Mouse (Mus musculus) liver, postnatal 0 days (tissue): ENCODE measurements around the gene Pank1. TPM values are rescaled to one million over a fixed set of nuclear protein-coding genes. Genes with fewer than 3 reads are reported as not detected.

ENCODE experiments used
- ATAC-seq: fragments of 200-750 bp; cut with Nextera tagmentation; 2 replicates; pipeline ENCODE4 v1.8.0; 2017; ENCODE audit warnings: mild to moderate bottlenecking, moderate library complexity
- DNase-seq: peaks from one replicate; pipeline ENCODE4 v3.0.0-alpha.2; 2016
- H3K27ac ChIP-seq: fragments of 300-500 bp; sonication (generic); 2 replicates; pipeline ENCODE4 v1.5.1; 2014; ENCODE audit warnings: antibody characterized with exemption, moderate library complexity, mild to moderate bottlenecking, low read depth
- H3K27me3 ChIP-seq: fragments of 300-500 bp; sonication (generic); 2 replicates; pipeline ENCODE4 v1.6.1; 2014; ENCODE audit warnings: low read length, control low read depth, mixed read lengths; ENCODE audit not compliant: insufficient read depth
- H3K36me3 ChIP-seq: fragments of 300-500 bp; sonication (generic); replicated peaks from 2 replicates; pipeline ENCODE4 v1.6.1; 2014; ENCODE audit warnings: mild to moderate bottlenecking, control low read depth, low read length, moderate library complexity, mixed read lengths; ENCODE audit not compliant: insufficient read depth
- H3K4me1 ChIP-seq: fragments of 300-500 bp; sonication (generic); 2 replicates; pipeline ENCODE4 v1.6.1; 2014; ENCODE audit warnings: antibody characterized with exemption, mild to moderate bottlenecking, control low read depth; ENCODE audit not compliant: insufficient read depth
- H3K4me2 ChIP-seq: fragments of 300-500 bp; sonication (generic); 2 replicates; pipeline ENCODE4 v1.6.1; 2014; ENCODE audit warnings: low read depth, mild to moderate bottlenecking, low read length, moderate library complexity, mixed read lengths
- H3K4me3 ChIP-seq: fragments of 300-500 bp; sonication (generic); 2 replicates; pipeline ENCODE4 v1.5.1; 2014; ENCODE audit warnings: low read depth, low read length
- H3K9ac ChIP-seq: fragments of 300-500 bp; sonication (generic); replicated peaks from 2 replicates; pipeline ENCODE4 v1.6.1; 2014; ENCODE audit warnings: mild to moderate bottlenecking, moderate library complexity
- H3K9me3 ChIP-seq: fragments of 300-500 bp; sonication (generic); 2 replicates; pipeline ENCODE4 v1.6.1; 2016; ENCODE audit warnings: mild to moderate bottlenecking, control low read depth, low read length, mixed read lengths
- CTCF ChIP-seq: sonication (generic); IDR thresholded peaks from 2 replicates; pipeline ENCODE4 v1.5.1; 2016; ENCODE audit warnings: antibody characterized with exemption, low read depth
- EP300 ChIP-seq: IDR thresholded peaks from 2 replicates; pipeline ENCODE4 v1.6.1; 2016; ENCODE audit warnings: antibody characterized with exemption, low read depth, mild to moderate bottlenecking
- WGBS: fragments of 180-500 bp; shearing (Covaris S2); extraction: QIAGEN DNeasy Blood & Tissue Kit; methylation state at CpG from one replicate; pipeline ENCODE4 v1.1.7; 2014; ENCODE audit not compliant: insufficient replicate concordance; 5-methylcytosine and 5-hydroxymethylcytosine counted together
- polyA plus RNA-seq: library from polyadenylated mRNA; unstranded; fragments of >200 nt; fragmentation: Nextera tagmentation; extraction: Ambion mirVana; gene quantifications from 2 replicates; pipeline ENCODE4 v1.2.1, GENCODE M21; 2015

The Pank1 gene
- polyA plus RNA-seq, 1 experiment from 2014 or later = 44.5 TPM

- Histone ChIP-seq H3K27ac (peak overlapping the region; percentile 51), H3K4me2 (no peak overlapping the region), H3K9ac (no peak overlapping the region), H3K4me1 (no peaks in the 10 kb centered on the region), H3K27me3 (no peaks in the 10 kb centered on the region), H3K4me3 (no peak overlapping the region), H3K9me3 (no peaks in the 10 kb centered on the region), H3K36me3 (0 out of 2 replicates have a peak, but pooled peaks cover 6% of the 10 kb centered on the region)
- DNase-seq (no peak), ATAC-seq (peak; percentile 70)
- TF ChIP-seq EP300 (no peak), CTCF (no peak)
- 81% methylated on average over 4 of the region's 4 CpGs for WGBS
Observed at GRCm38 (mm10) chr19:34812711-34813110, 66.5 kb downstream of the Pank1 start.

- no peak overlapping the region for H3K9ac ChIP-seq
- ATAC-seq (no peak), DNase-seq (no peak)
- WGBS = 38% methylated on average over 5 of the region's 5 CpGs
- H3K27ac ChIP-seq = no peak overlapping the region
- no peak for TF ChIP-seq EP300
- no peak for TF ChIP-seq CTCF
- H3K4me2 ChIP-seq = no peak overlapping the region
- H3K4me1 ChIP-seq = no peaks in the 10 kb centered on the region
- 0 out of 2 replicates have a peak, but pooled peaks cover 3% of the 10 kb centered on the region for H3K36me3 ChIP-seq
- no peak overlapping the region for H3K4me3 ChIP-seq
- no peaks in the 10 kb centered on the region for H3K9me3 ChIP-seq
- H3K27me3 ChIP-seq = no peaks in the 10 kb centered on the region
Observed at GRCm38 (mm10) chr19:34807173-34807572, 72.1 kb downstream of the Pank1 start.

GRCm38 (mm10) chr19:34805071-34805470 lies 74.2 kb downstream of the Pank1 start:
- H3K9me3 ChIP-seq = no peaks in the 10 kb centered on the region
- H3K4me2 ChIP-seq = no peak overlapping the region
- WGBS = 73% methylated on average over 2 of the region's 2 CpGs
- no peak for ATAC-seq
- H3K4me3 ChIP-seq = no peak overlapping the region
- no peaks in the 10 kb centered on the region for H3K36me3 ChIP-seq
- DNase-seq = no peak
- no peaks in the 10 kb centered on the region for H3K4me1 ChIP-seq
- TF ChIP-seq CTCF (no peak), EP300 (no peak)
- H3K27me3 ChIP-seq = no peaks in the 10 kb centered on the region
- no peak overlapping the region for H3K27ac ChIP-seq
- no peak overlapping the region for H3K9ac ChIP-seq

- no peaks in the 10 kb centered on the region for H3K36me3 ChIP-seq
- H3K27me3 ChIP-seq = no peaks in the 10 kb centered on the region
- ATAC-seq = no peak
- H3K9me3 ChIP-seq = no peaks in the 10 kb centered on the region
- H3K4me2 ChIP-seq = no peak overlapping the region
- WGBS = 68% methylated on average over 2 of the region's 2 CpGs
- H3K4me3 ChIP-seq = no peak overlapping the region
- H3K4me1 ChIP-seq = no peaks in the 10 kb centered on the region
- no peak overlapping the region for H3K9ac ChIP-seq
- TF ChIP-seq EP300 = no peak
- TF ChIP-seq CTCF = no peak
- no peak for DNase-seq
- no peak overlapping the region for H3K27ac ChIP-seq
Observed at GRCm38 (mm10) chr19:34804531-34804930, 74.7 kb downstream of the Pank1 start.

GRCm38 (mm10) chr19:34803396-34803795 lies 75.9 kb downstream of the Pank1 start:
- Histone ChIP-seq H3K36me3 (no peaks in the 10 kb centered on the region), H3K4me1 (no peaks in the 10 kb centered on the region), H3K9me3 (no peaks in the 10 kb centered on the region), H3K4me2 (no peak overlapping the region), H3K27me3 (no peaks in the 10 kb centered on the region), H3K27ac (no peak overlapping the region), H3K4me3 (no peak overlapping the region), H3K9ac (no peak overlapping the region)
- WGBS = 74% methylated on average over 4 of the region's 4 CpGs
- no peak for ATAC-seq
- DNase-seq = no peak
- TF ChIP-seq EP300 = no peak
- TF ChIP-seq CTCF = no peak

GRCm38 (mm10) chr19:34799644-34800267 lies 79.5 kb downstream of the Pank1 start:
- no peaks in the 10 kb centered on the region for H3K4me1 ChIP-seq
- 22% methylated on average over 6 of the region's 6 CpGs for WGBS
- DNase-seq = no peak

More at GRCm38 (mm10) chr19:34799644-34800267, 79.5 kb downstream of the Pank1 start:
- H3K36me3 ChIP-seq = no peaks in the 10 kb centered on the region
- H3K27me3 ChIP-seq = no peaks in the 10 kb centered on the region
- ATAC-seq = no peak
- H3K9me3 ChIP-seq = no peaks in the 10 kb centered on the region
- H3K4me3 ChIP-seq = no peak overlapping the region
- no peak overlapping the region for H3K27ac ChIP-seq
- TF ChIP-seq EP300 = no peak
- no peak for TF ChIP-seq CTCF
- no peak overlapping the region for H3K9ac ChIP-seq
- H3K4me2 ChIP-seq = no peak overlapping the region
